Mouse (Mus musculus) brain, embryonic 18.5 days (tissue): ENCODE measurements at regions not wholly inside any gene's neighbourhood (a gene's known extent, or its start where the extent isn't known, plus 50 kb on each side); places are given as distances from the start of the nearest gene placed in this dataset.
"Not testable (repeated sequence)": the region's sequence is repeated elsewhere in the genome, so short reads cannot be mapped to it uniquely, and the experiment has no call there.

Experiments used
- DNase-seq: peaks from one replicate; pipeline ENCODE4 v3.0.0-alpha.2; 2012; ENCODE audit warnings: low read depth, low spot score

- no peak for DNase-seq
Observed at GRCm38 (mm10) chr9:17987606-17988005, 304.3 kb upstream of the Chordc1 start.

- DNase-seq: peak; percentile 26
Observed at GRCm38 (mm10) chr9:18002557-18002956, 289.4 kb upstream of the Chordc1 start.

- no peak for DNase-seq
Observed at GRCm38 (mm10) chr9:18041346-18041745, 250.6 kb upstream of the Chordc1 start.

GRCm38 (mm10) chr9:18042636-18043035, 249.3 kb upstream of the Chordc1 start:
- not testable (repeated sequence) for DNase-seq

GRCm38 (mm10) chr9:18076942-18077341, 215.0 kb upstream of the Chordc1 start:
- DNase-seq: no peak

GRCm38 (mm10) chr9:18078446-18078845, 213.5 kb upstream of the Chordc1 start:
- DNase-seq: not testable (repeated sequence)

- DNase-seq: not testable (repeated sequence)
Observed at GRCm38 (mm10) chr9:18079120-18079519, 212.8 kb upstream of the Chordc1 start.
